Mouse (Mus musculus): Measurements from ENCODE around the gene Dek. TPM values are rescaled to one million over a fixed set of nuclear protein-coding genes. Genes with fewer than 3 reads are reported as not detected.

Gene Dek
- polyA plus RNA-seq, 1 experiment from 2014 or later = 186 TPM

GRCm38 (mm10) chr13:47104856-47105541 lies 1.0 kb downstream of the Dek start:
- Histone ChIP-seq H3K4me3 (replicated peaks) (peak overlapping the region; percentile 98), H3K36me3 (peaks cover 3% of the 10 kb centered on the region; the same call in 1 of the 2 replicates), H3K27ac (peak overlapping the region; percentile 99), H3K27me3 (no peaks in the 10 kb centered on the region), H3K9me3 (no peaks in the 10 kb centered on the region), H3K4me2 (replicated peaks) (peak overlapping the region; percentile 84), H3K9ac (replicated peaks) (peak overlapping the region; percentile 98), H3K4me1 (replicated peaks) (peaks cover 29% of the 10 kb centered on the region)
- no peak for ATAC-seq
- WGBS = under 1% methylated on average over 25 of the region's 25 CpGs

GRCm38 (mm10) chr13:47104146-47104545 lies 1.9 kb downstream of the Dek start:
- H3K4me3 ChIP-seq (replicated peaks) = peak overlapping the region; percentile 98
- H3K36me3 ChIP-seq = peaks cover 9% of the 10 kb centered on the region
- ATAC-seq = no peak
- H3K4me2 ChIP-seq (replicated peaks) = peak overlapping the region; percentile 84
- peak overlapping the region; percentile 46; the same call in 1 of the 2 replicates for H3K9ac ChIP-seq (replicated peaks)
- H3K27ac ChIP-seq = no peak overlapping the region
- WGBS = 16% methylated on average over 2 of the region's 2 CpGs
- H3K9me3 ChIP-seq = no peaks in the 10 kb centered on the region
- peaks cover 29% of the 10 kb centered on the region for H3K4me1 ChIP-seq (replicated peaks)
- H3K27me3 ChIP-seq = no peaks in the 10 kb centered on the region

GRCm38 (mm10) chr13:47100587-47100986 lies 5.4 kb downstream of the Dek start:
- Histone ChIP-seq H3K4me3 (replicated peaks) (no peak overlapping the region), H3K4me2 (replicated peaks) (no peak overlapping the region), H3K9ac (replicated peaks) (no peak overlapping the region), H3K36me3 (peaks cover 26% of the 10 kb centered on the region), H3K27ac (no peak overlapping the region), H3K27me3 (no peaks in the 10 kb centered on the region), H3K4me1 (replicated peaks) (peaks cover 21% of the 10 kb centered on the region), H3K9me3 (no peaks in the 10 kb centered on the region)
- no peak for ATAC-seq
- WGBS = 86% methylated on average over 2 of the region's 2 CpGs

DNA sequence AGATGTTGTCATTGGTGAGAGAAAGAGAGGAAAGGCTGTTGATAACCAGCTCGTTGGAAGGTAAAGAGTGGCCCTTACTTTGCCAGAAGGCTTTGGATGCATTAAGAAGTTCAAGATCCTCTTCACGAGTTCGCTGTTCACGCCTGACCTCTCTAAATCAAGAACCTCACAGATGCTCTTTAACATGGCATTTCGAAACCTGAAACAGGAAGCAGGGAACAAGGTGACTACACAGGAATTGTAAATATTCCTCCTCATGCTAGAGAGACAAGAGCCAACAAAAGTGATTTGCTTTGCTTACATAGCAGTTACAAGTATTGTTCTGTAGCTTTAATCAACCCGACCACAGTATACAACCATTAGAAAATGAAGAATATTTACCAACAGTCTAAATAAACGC lies 6.7 kb downstream of the Dek start:
- no peak overlapping the region for H3K4me2 ChIP-seq (replicated peaks)
- H3K27me3 ChIP-seq = no peaks in the 10 kb centered on the region
- no peak overlapping the region for H3K27ac ChIP-seq
- WGBS = 89% methylated on average over 7 of the region's 7 CpGs
- no peak overlapping the region for H3K4me3 ChIP-seq (replicated peaks)
- H3K4me1 ChIP-seq (replicated peaks) = peaks cover 15% of the 10 kb centered on the region
- ATAC-seq = no peak
- no peak overlapping the region for H3K9ac ChIP-seq (replicated peaks)
- H3K9me3 ChIP-seq = no peaks in the 10 kb centered on the region
- H3K36me3 ChIP-seq = peaks cover 34% of the 10 kb centered on the region

GRCm38 (mm10) chr13:47096591-47096990 lies 9.4 kb downstream of the Dek start:
- no peak for ATAC-seq
- H3K4me2 ChIP-seq (replicated peaks) = no peak overlapping the region
- no peak overlapping the region for H3K9ac ChIP-seq (replicated peaks)
- H3K36me3 ChIP-seq = peaks cover 46% of the 10 kb centered on the region
- H3K4me3 ChIP-seq (replicated peaks) = no peak overlapping the region
- no peaks in the 10 kb centered on the region for H3K27me3 ChIP-seq
- H3K4me1 ChIP-seq (replicated peaks) = no peaks in the 10 kb centered on the region
- H3K27ac ChIP-seq = no peak overlapping the region
- no peaks in the 10 kb centered on the region for H3K9me3 ChIP-seq
- WGBS = 93% methylated on average over 2 of the region's 2 CpGs

GRCm38 (mm10) chr13:47093791-47094190 lies 12.2 kb downstream of the Dek start:
- no peaks in the 10 kb centered on the region for H3K27me3 ChIP-seq
- ATAC-seq = no peak
- 96% methylated on average over 2 of the region's 2 CpGs for WGBS
- H3K4me3 ChIP-seq (replicated peaks) = no peak overlapping the region
- peaks cover 49% of the 10 kb centered on the region for H3K36me3 ChIP-seq
- H3K4me1 ChIP-seq (replicated peaks) = no peaks in the 10 kb centered on the region
- no peaks in the 10 kb centered on the region for H3K9me3 ChIP-seq
- no peak overlapping the region for H3K9ac ChIP-seq (replicated peaks)
- H3K27ac ChIP-seq = no peak overlapping the region
- no peak overlapping the region for H3K4me2 ChIP-seq (replicated peaks)

DNA sequence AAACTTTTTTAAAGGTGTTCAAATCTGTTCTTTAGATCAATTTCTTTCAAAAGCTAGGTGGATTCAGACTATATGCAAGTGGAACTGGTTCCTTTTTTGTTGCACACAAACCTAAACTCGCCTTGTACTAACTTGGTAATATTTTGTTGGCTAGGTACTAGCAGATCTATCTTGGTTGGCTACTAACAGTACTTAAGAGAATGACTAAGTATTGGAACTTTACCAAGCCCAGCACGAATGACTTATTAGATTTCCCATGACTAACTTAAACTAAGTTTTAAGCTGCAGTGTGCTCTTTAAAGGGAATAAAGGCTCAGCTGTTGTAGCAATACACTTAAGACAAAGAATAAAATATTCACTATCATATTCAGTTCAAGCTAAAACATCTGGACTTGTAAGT lies 16.7 kb downstream of the Dek start:
- no peaks in the 10 kb centered on the region for H3K4me1 ChIP-seq (replicated peaks)
- no peak overlapping the region for H3K4me3 ChIP-seq (replicated peaks)
- no peak overlapping the region for H3K27ac ChIP-seq
- no peaks in the 10 kb centered on the region for H3K9me3 ChIP-seq
- WGBS = 95% methylated on average over 2 of the region's 2 CpGs
- H3K9ac ChIP-seq (replicated peaks) = no peak overlapping the region
- H3K36me3 ChIP-seq = peaks cover 48% of the 10 kb centered on the region
- H3K27me3 ChIP-seq = no peaks in the 10 kb centered on the region
- no peak for ATAC-seq
- H3K4me2 ChIP-seq (replicated peaks) = no peak overlapping the region

GRCm38 (mm10) chr13:47088433-47088832 lies 17.6 kb downstream of the Dek start:
- Histone ChIP-seq H3K36me3 (peaks cover 41% of the 10 kb centered on the region), H3K4me2 (replicated peaks) (no peak overlapping the region), H3K9me3 (no peaks in the 10 kb centered on the region), H3K27me3 (no peaks in the 10 kb centered on the region), H3K4me1 (replicated peaks) (no peaks in the 10 kb centered on the region), H3K27ac (no peak overlapping the region), H3K4me3 (replicated peaks) (no peak overlapping the region), H3K9ac (replicated peaks) (no peak overlapping the region)
- no peak for ATAC-seq
- 98% methylated on average over 1 of the region's 1 CpGs for WGBS

- WGBS = 89% methylated on average over 4 of the region's 4 CpGs
- no peak for ATAC-seq
- H3K36me3 ChIP-seq = peaks cover 77% of the 10 kb centered on the region
Observed at GRCm38 (mm10) chr13:47080905-47081505, 25.0 kb downstream of the Dek start.

DNA sequence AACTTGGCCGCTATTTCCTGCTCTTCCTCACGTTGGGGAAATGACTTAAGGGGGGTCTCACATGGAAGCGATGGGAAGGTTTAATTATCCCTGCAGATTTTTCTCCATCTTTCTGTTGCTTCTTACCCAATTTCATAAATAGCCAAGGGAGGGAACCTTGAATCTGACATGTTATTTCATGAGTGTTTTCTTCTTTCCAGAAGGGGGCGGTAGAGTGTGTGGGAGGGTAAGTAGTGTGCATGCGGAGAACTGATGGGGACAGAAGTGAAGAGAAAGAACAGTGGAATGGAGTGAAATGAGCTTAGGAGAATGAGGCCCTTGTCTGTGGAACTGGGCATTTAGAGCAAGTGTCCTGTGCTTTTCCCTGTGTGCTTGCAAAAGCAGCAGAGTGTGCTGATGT lies 27.2 kb downstream of the Dek start:
- Histone ChIP-seq H3K4me2 (replicated peaks) (no peak overlapping the region), H3K36me3 (peaks cover 90% of the 10 kb centered on the region), H3K27ac (no peak overlapping the region), H3K4me3 (replicated peaks) (no peak overlapping the region), H3K4me1 (replicated peaks) (no peaks in the 10 kb centered on the region), H3K9me3 (0 out of 2 replicates have a peak, but pooled peaks cover 5% of the 10 kb centered on the region), H3K27me3 (no peaks in the 10 kb centered on the region), H3K9ac (replicated peaks) (no peak overlapping the region)
- 72% methylated on average over 5 of the region's 5 CpGs for WGBS
- ATAC-seq = no peak

More at GRCm38 (mm10) chr13:47080905-47081505, 25.0 kb downstream of the Dek start:
- no peaks in the 10 kb centered on the region for H3K27me3 ChIP-seq
- no peak overlapping the region for H3K4me2 ChIP-seq (replicated peaks)
- no peak overlapping the region for H3K27ac ChIP-seq
- no peaks in the 10 kb centered on the region for H3K4me1 ChIP-seq (replicated peaks)
- H3K9me3 ChIP-seq = 0 out of 2 replicates have a peak, but pooled peaks cover 5% of the 10 kb centered on the region
- no peak overlapping the region for H3K9ac ChIP-seq (replicated peaks)
- no peak overlapping the region for H3K4me3 ChIP-seq (replicated peaks)

DNA sequence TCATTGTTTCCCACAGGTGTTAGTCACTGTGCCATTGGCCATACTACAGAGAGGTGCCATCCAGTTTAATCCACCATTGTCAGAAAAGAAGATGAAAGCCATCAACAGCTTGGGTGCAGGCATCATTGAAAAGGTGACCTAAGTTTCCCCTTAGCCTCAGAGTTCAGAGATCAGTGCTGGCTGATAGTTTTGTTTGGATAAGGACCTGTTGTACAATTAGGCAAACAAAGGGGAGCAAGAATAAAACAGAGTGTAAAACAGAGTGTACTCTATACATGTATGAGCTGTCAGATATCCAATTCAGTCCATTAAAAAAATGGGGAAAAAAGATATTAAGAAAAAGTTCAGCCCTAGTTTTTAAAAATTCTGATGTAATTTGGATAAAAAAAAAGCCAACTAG lies 28.6 kb downstream of the Dek start:
- H3K27me3 ChIP-seq = no peaks in the 10 kb centered on the region
- peaks cover 95% of the 10 kb centered on the region for H3K36me3 ChIP-seq
- no peaks in the 10 kb centered on the region for H3K4me1 ChIP-seq (replicated peaks)
- H3K9me3 ChIP-seq = 0 out of 2 replicates have a peak, but pooled peaks cover 5% of the 10 kb centered on the region
- H3K27ac ChIP-seq = no peak overlapping the region
- no peak overlapping the region for H3K4me2 ChIP-seq (replicated peaks)
- H3K4me3 ChIP-seq (replicated peaks) = no peak overlapping the region
- ATAC-seq = no peak
- H3K9ac ChIP-seq (replicated peaks) = no peak overlapping the region

GRCm38 (mm10) chr13:47076156-47076555 lies 29.8 kb downstream of the Dek start:
- 85% methylated on average over 5 of the region's 5 CpGs for WGBS

More at GRCm38 (mm10) chr13:47076156-47076555, 29.8 kb downstream of the Dek start:
- H3K27me3 ChIP-seq = no peaks in the 10 kb centered on the region
- no peak overlapping the region for H3K9ac ChIP-seq (replicated peaks)
- ATAC-seq = no peak
- H3K4me2 ChIP-seq (replicated peaks) = no peak overlapping the region
- 0 out of 2 replicates have a peak, but pooled peaks cover 4% of the 10 kb centered on the region for H3K9me3 ChIP-seq
- no peaks in the 10 kb centered on the region for H3K4me1 ChIP-seq (replicated peaks)
- H3K4me3 ChIP-seq (replicated peaks) = no peak overlapping the region
- peaks cover 94% of the 10 kb centered on the region for H3K36me3 ChIP-seq
- no peak overlapping the region for H3K27ac ChIP-seq

Data from midbrain, embryonic 13.5 days (tissue).